Mouse (Mus musculus): ENCODE measurements around the gene Atp8a2.

DNA sequence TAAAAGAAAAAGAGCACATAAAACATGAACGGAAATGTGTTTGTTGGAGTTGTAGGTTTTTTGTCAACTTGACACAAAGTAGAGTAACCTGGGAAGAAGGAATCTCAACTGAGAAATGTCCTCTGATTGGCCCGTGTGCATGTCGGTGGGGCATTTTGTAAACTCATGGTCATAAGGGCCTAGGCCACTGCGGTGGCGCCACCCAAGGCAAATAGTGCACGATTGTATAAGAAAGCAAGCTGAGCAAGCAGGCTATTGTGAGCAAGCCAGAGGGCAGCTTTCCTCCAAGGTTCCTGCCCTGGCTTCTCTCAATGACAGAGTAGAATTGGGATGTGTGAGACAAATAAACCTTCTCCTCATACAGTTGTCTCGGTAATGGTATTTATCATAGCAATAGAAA is 12.2 kb upstream of the Atp8a2 start:
- TF ChIP-seq CTCF (conservative IDR thresholded peaks at IDR 0.05; ENCODE audit: insufficient read depth, insufficient read length, low read depth, low read length) = no peak
- TF ChIP-seq POLR2A (IDR thresholded peaks at IDR 0.05; ENCODE audit: low read depth, low read length) = no peak

Data from kidney, adult 2 months (tissue).